ENCODE assay signal across 27 mouse cellular contexts in the genomic region with DNA sequence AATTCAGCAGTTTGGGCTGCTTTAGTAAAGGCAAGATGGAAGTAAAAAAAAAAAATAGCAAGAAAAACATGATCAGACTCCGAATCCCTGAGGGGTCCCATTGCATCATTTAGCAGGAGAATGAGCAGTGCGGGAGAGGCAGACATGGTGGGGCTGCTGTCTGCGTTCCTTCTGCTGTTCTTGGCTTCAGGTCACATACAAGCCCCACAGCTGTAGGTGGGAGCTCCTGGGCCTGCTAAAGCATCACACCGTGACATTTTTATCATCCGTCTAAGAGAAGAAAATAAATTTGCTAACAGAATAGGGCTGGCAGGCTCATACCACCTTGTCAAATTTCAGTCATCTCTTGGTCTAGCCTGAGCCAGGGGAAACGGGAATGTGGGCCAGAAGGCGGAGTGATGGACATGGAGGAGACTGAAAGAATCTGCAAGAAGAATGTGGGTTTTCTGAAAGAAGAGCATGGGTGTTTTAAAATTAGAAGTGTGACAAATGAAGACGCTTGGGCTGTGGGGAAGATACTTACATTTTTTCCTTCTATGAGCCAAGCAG.
A peak's percentile ranks its signal among the peaks of the same experiment; 100 is the strongest.
DNase-seq lines count a peak whose midpoint lies in the region; ATAC-seq and TF ChIP-seq lines count a peak whose summit lies in the region.
"Had no signal": no experiment of that assay in that cellular context is flagged by ENCODE, and none has a peak within 500 bp of the region (broad histone marks: within the 10 kb centered on the region; RNA-seq: fewer than 3 reads in every experiment).

No protein-coding gene starts in this region.

- no peak for TF ChIP-seq CTCF in forebrain, postnatal 0 days (IDR thresholded peaks at IDR 0.05; ENCODE audit: low read depth)
- TF ChIP-seq CTCF in brain, embryonic 14.5 days (IDR thresholded peaks at IDR 0.05; ENCODE audit: borderline replicate concordance, extremely low read depth, insufficient read depth, insufficient read length), result no peak

- no peak overlapping the region for H3K4me2 ChIP-seq in forebrain, postnatal 0 days (ENCODE audit: low read depth)
- H3K4me2 ChIP-seq in forebrain, embryonic 11.5 days (ENCODE audit: low read depth, low read length, severe bottlenecking), result no peak overlapping the region
- H3K4me2 ChIP-seq in hindbrain, embryonic 16.5 days (ENCODE audit: low read length), result no peak overlapping the region
- H3K4me2 ChIP-seq in hindbrain, embryonic 14.5 days (replicated peaks), result no peak overlapping the region
- H3K4me2 ChIP-seq in midbrain, embryonic 14.5 days (ENCODE audit: low read length), result no peak overlapping the region
- no peak overlapping the region for H3K4me2 ChIP-seq in midbrain, embryonic 15.5 days
- H3K4me2 ChIP-seq: embryonic facial prominence, embryonic 15.5 days; heart, embryonic 15.5 days; limb, embryonic 12.5 days; liver, embryonic 11.5 days; midbrain, embryonic 12.5 days had no signal

- WGBS in forebrain, postnatal 0 days, result 53% methylated on average over 8 of the region's 8 CpGs
- WGBS in forebrain, embryonic 11.5 days, result 90% methylated on average over 8 of the region's 8 CpGs
- 59% methylated on average over 8 of the region's 8 CpGs for WGBS in hindbrain, embryonic 16.5 days
- WGBS in hindbrain, embryonic 14.5 days, result 63% methylated on average over 8 of the region's 8 CpGs
- WGBS in midbrain, embryonic 14.5 days, result 68% methylated on average over 8 of the region's 8 CpGs
- 67% methylated on average over 8 of the region's 8 CpGs for WGBS in midbrain, embryonic 15.5 days

- H3K27me3 ChIP-seq in forebrain, postnatal 0 days (ENCODE audit: insufficient read depth, low read length), result no peaks in the 10 kb centered on the region
- no peaks in the 10 kb centered on the region for H3K27me3 ChIP-seq in forebrain, embryonic 11.5 days (ENCODE audit: control insufficient read depth, insufficient read depth, low read length)
- no peaks in the 10 kb centered on the region for H3K27me3 ChIP-seq in hindbrain, embryonic 16.5 days (replicated peaks; ENCODE audit: control insufficient read depth, insufficient read depth, low read length)
- H3K27me3 ChIP-seq in hindbrain, embryonic 14.5 days (ENCODE audit: control insufficient read depth, insufficient read depth, low read length), result no peaks in the 10 kb centered on the region
- no peaks in the 10 kb centered on the region for H3K27me3 ChIP-seq in midbrain, embryonic 14.5 days (ENCODE audit: control insufficient read depth, insufficient read depth, low read length)
- no peaks in the 10 kb centered on the region for H3K27me3 ChIP-seq in midbrain, embryonic 15.5 days (replicated peaks)
- H3K27me3 ChIP-seq: embryonic facial prominence, embryonic 15.5 days; heart, embryonic 15.5 days; limb, embryonic 12.5 days; midbrain, embryonic 12.5 days had no signal

- no peak for TF ChIP-seq POLR2A in brain, embryonic 14.5 days (IDR thresholded peaks at IDR 0.05; ENCODE audit: borderline replicate concordance, extremely low read depth, insufficient read depth, insufficient read length, poor library complexity, severe bottlenecking)

- H3K4me3 ChIP-seq in forebrain, postnatal 0 days (ENCODE audit: low read depth, low read length), result no peak overlapping the region
- H3K4me3 ChIP-seq in forebrain, embryonic 11.5 days (ENCODE audit: low read depth, low read length), result no peak overlapping the region
- H3K4me3 ChIP-seq in hindbrain, embryonic 16.5 days (ENCODE audit: low read length), result no peak overlapping the region
- no peak overlapping the region for H3K4me3 ChIP-seq in hindbrain, embryonic 14.5 days (replicated peaks; ENCODE audit: low read length)
- no peak overlapping the region for H3K4me3 ChIP-seq in midbrain, embryonic 14.5 days (replicated peaks; ENCODE audit: low read depth, low read length)
- H3K4me3 ChIP-seq in midbrain, embryonic 15.5 days, result no peak overlapping the region
- H3K4me3 ChIP-seq: embryonic facial prominence, embryonic 15.5 days; gastrocnemius, adult 2 months; heart, embryonic 15.5 days; limb, embryonic 12.5 days; midbrain, embryonic 12.5 days; myocyte had no signal

- no peak for ATAC-seq in forebrain, postnatal 0 days
- ATAC-seq in forebrain, embryonic 11.5 days (replicated peaks; ENCODE audit: low FRiP score), result no peak
- ATAC-seq in hindbrain, embryonic 16.5 days, result 0 out of 2 replicates have a peak, but pooled peaks have one; percentile 34
- no peak for ATAC-seq in hindbrain, embryonic 14.5 days (ENCODE audit: low FRiP score)
- no peak for ATAC-seq in midbrain, embryonic 14.5 days (ENCODE audit: low FRiP score, low TSS enrichment)
- ATAC-seq in midbrain, embryonic 15.5 days (replicated peaks), result no peak
- ATAC-seq: CD4-positive, CD25-positive, alpha-beta regulatory T cell, adult 4 months; inflammation-experienced regulatory T-cells, adult 6 months had no signal

- H3K9ac ChIP-seq in forebrain, postnatal 0 days, result no peak overlapping the region
- no peak overlapping the region for H3K9ac ChIP-seq in forebrain, embryonic 11.5 days (ENCODE audit: low read length)
- no peak overlapping the region for H3K9ac ChIP-seq in hindbrain, embryonic 16.5 days (ENCODE audit: low read depth, low read length)
- no peak overlapping the region for H3K9ac ChIP-seq in hindbrain, embryonic 14.5 days
- no peak overlapping the region for H3K9ac ChIP-seq in midbrain, embryonic 14.5 days (replicated peaks; ENCODE audit: low read length)
- no peak overlapping the region for H3K9ac ChIP-seq in midbrain, embryonic 15.5 days
- H3K9ac ChIP-seq: embryonic facial prominence, embryonic 15.5 days; heart, embryonic 15.5 days; limb, embryonic 12.5 days; midbrain, embryonic 12.5 days had no signal

- H3K27ac ChIP-seq in forebrain, postnatal 0 days (ENCODE audit: low read depth, low read length), result peak overlapping the region; percentile 59; the same call in 1 of the 2 replicates
- no peak overlapping the region for H3K27ac ChIP-seq in forebrain, embryonic 11.5 days (ENCODE audit: low read depth, low read length)
- H3K27ac ChIP-seq in hindbrain, embryonic 16.5 days (ENCODE audit: low read depth, low read length), result no peak overlapping the region
- no peak overlapping the region for H3K27ac ChIP-seq in hindbrain, embryonic 14.5 days
- H3K27ac ChIP-seq in midbrain, embryonic 14.5 days (replicated peaks; ENCODE audit: low read depth, low read length), result no peak overlapping the region
- H3K27ac ChIP-seq in midbrain, embryonic 15.5 days, result no peak overlapping the region
- H3K27ac ChIP-seq: embryonic facial prominence, embryonic 15.5 days; gastrocnemius, adult 2 months; heart, embryonic 15.5 days; limb, embryonic 12.5 days; midbrain, embryonic 12.5 days had no signal

- peak; percentile 14 for DNase-seq in forebrain, postnatal 0 days
- DNase-seq in forebrain, embryonic 11.5 days (ENCODE audit: low spot score), result no peak
- DNase-seq in hindbrain, embryonic 14.5 days (ENCODE audit: low spot score), result no peak
- DNase-seq in midbrain, embryonic 14.5 days, result peak; percentile 37
- DNase-seq in brain, embryonic 14.5 days (ENCODE audit: low read depth), result peak; percentile 42
- no peak for DNase-seq in spleen, postnatal 14 days (ENCODE audit: low spot score in 2 of 2)
- DNase-seq: adrenal gland, postnatal 14 days; cerebellum, adult 9-10 months; gastrocnemius, adult 2 months; heart, postnatal 36 days; kidney, adult 18-20 months; kidney, postnatal 4 days; layer of hippocampus, adult 9-11 months; lung, adult 18-20 months; lung, postnatal 10 days; spleen, adult 18-20 months; thymus, postnatal 25 days had no signal

- no peaks in the 10 kb centered on the region for H3K36me3 ChIP-seq in forebrain, postnatal 0 days (ENCODE audit: insufficient read depth)
- H3K36me3 ChIP-seq in forebrain, embryonic 11.5 days (ENCODE audit: control insufficient read depth, insufficient read depth, low read length), result no peaks in the 10 kb centered on the region
- H3K36me3 ChIP-seq in hindbrain, embryonic 16.5 days (ENCODE audit: control insufficient read depth, insufficient read depth, low read length), result no peaks in the 10 kb centered on the region
- H3K36me3 ChIP-seq in hindbrain, embryonic 14.5 days (replicated peaks; ENCODE audit: control insufficient read depth, insufficient read depth), result no peaks in the 10 kb centered on the region
- H3K36me3 ChIP-seq in midbrain, embryonic 14.5 days (ENCODE audit: control insufficient read depth, insufficient read depth, low read length), result no peaks in the 10 kb centered on the region
- H3K36me3 ChIP-seq in midbrain, embryonic 15.5 days (replicated peaks), result no peaks in the 10 kb centered on the region
- H3K36me3 ChIP-seq: embryonic facial prominence, embryonic 15.5 days; heart, embryonic 15.5 days; limb, embryonic 12.5 days; midbrain, embryonic 12.5 days had no signal

- no peaks in the 10 kb centered on the region for H3K4me1 ChIP-seq in forebrain, postnatal 0 days (ENCODE audit: insufficient read depth)
- no peaks in the 10 kb centered on the region for H3K4me1 ChIP-seq in forebrain, embryonic 11.5 days (replicated peaks; ENCODE audit: control insufficient read depth, insufficient read depth, low read length)
- no peaks in the 10 kb centered on the region for H3K4me1 ChIP-seq in hindbrain, embryonic 16.5 days (ENCODE audit: control insufficient read depth, insufficient read depth, low read depth, low read length)
- H3K4me1 ChIP-seq in hindbrain, embryonic 14.5 days (replicated peaks; ENCODE audit: control insufficient read depth, insufficient read depth, low read length), result no peaks in the 10 kb centered on the region
- H3K4me1 ChIP-seq in midbrain, embryonic 14.5 days (ENCODE audit: control insufficient read depth, insufficient read depth, low read length), result no peaks in the 10 kb centered on the region
- no peaks in the 10 kb centered on the region for H3K4me1 ChIP-seq in midbrain, embryonic 15.5 days
- H3K4me1 ChIP-seq: embryonic facial prominence, embryonic 15.5 days; heart, embryonic 15.5 days; limb, embryonic 12.5 days; midbrain, embryonic 12.5 days had no signal

- no peaks in the 10 kb centered on the region for H3K9me3 ChIP-seq in forebrain, postnatal 0 days (ENCODE audit: low read length)
- no peaks in the 10 kb centered on the region for H3K9me3 ChIP-seq in forebrain, embryonic 11.5 days (ENCODE audit: control insufficient read depth, low read length)
- no peaks in the 10 kb centered on the region for H3K9me3 ChIP-seq in hindbrain, embryonic 16.5 days (ENCODE audit: control insufficient read depth, low read length)
- H3K9me3 ChIP-seq in hindbrain, embryonic 14.5 days (ENCODE audit: control insufficient read depth, low read length), result no peaks in the 10 kb centered on the region
- H3K9me3 ChIP-seq in midbrain, embryonic 14.5 days (ENCODE audit: control insufficient read depth, low read length), result no peaks in the 10 kb centered on the region
- H3K9me3 ChIP-seq in midbrain, embryonic 15.5 days, result no peaks in the 10 kb centered on the region
- H3K9me3 ChIP-seq: embryonic facial prominence, embryonic 15.5 days; heart, embryonic 15.5 days; limb, embryonic 12.5 days; midbrain, embryonic 12.5 days had no signal

Comparison
In these comparisons a context has a peak if more than half of its experiments do, and no peak if none do; other contexts are left out.
1. DNase-seq: peak in forebrain, postnatal 0 days (single experiment), midbrain, embryonic 14.5 days (single experiment) and brain, embryonic 14.5 days (single experiment); none in forebrain, embryonic 11.5 days (single experiment), hindbrain, embryonic 14.5 days (single experiment) and spleen, postnatal 14 days (0 of 2).